Mouse (Mus musculus): ENCODE data around the gene Gm14743.
"Not testable (repeated sequence)": the region's sequence is repeated elsewhere in the genome, so short reads cannot be mapped to it uniquely, and the experiment has no call there.

The Gm14743 gene

DNA sequence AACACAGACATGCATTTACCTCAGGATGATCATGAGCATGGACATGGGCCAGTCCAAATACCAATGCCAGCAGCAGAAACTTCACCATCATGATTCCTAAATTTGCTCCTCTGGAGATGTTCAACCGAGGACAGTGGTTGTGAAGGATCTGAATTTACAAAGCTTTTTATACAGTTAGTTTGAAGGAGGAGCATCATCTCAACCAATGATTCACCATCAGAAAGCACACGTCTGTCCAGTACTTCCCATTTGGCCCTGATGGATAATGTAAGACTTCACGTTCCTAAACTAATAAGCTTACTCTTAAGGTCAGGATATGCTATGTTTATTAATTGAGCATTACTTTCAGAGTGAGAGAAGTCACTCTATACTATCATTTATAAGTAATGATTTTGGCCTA lies at the start of gene Gm14743:
TSS of gene Gm14743 (minus strand) at position 101 of the 400 bp plus-strand sequence.
- not testable (repeated sequence) for DNase-seq (ENCODE audit: low read depth, low spot score)

DNA sequence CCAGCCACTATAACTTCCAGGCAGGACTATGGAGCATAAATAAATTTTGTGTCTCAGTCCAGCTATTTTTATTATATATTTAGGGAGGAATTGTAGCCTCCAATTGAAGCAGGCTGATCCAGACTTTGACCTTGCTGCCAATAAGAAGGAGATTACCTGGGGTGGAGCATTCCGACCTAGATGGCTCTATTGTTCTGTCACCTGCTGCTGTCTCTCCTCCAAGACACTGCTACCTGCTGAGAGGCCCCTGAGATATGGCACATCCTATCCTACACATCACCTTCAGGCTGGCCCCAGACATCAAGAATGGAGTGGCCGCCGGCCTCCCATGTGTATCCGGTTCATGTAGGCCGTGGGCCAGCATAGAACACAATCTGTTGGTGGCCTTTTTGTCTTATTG lies 42.9 kb downstream of the Gm14743 start:
- no peak for DNase-seq (ENCODE audit: low read depth, low spot score)

DNA sequence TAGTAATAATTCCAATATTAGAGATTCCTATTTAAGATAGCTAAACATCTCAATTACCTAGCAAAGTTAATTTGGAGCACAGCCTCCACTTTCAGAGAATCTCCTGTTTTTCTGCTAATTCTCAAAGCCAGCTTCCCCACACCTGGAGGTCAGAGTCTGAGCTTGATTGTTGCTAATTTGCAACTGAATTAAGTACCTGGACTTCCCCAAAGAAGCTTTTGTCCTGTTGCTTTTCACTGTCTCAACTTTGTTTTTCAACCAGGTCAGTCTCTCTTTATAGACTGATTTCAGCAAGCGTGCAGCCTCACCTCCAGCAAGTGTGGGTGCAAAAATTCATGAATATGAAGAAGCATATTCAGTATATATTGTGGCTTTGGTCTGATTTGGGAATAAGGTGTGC lies 43.5 kb downstream of the Gm14743 start:
- DNase-seq (ENCODE audit: low read depth, low spot score): not testable (repeated sequence)
